Mouse (Mus musculus) erythroid progenitor cell, adult 5-6 weeks (primary cell): ENCODE data around the gene Mybpc3. TPM values are rescaled to one million over a fixed set of nuclear protein-coding genes. Genes with fewer than 3 reads are reported as not detected.
"Not testable (repeated sequence)": the region's sequence is repeated elsewhere in the genome, so short reads cannot be mapped to it uniquely, and the experiment has no call there.

Experiments used
- ATAC-seq: replicated peaks from 2 replicates; pipeline ENCODE4 v1.8.0; 2016; ENCODE audit warnings: moderate number of reproducible peaks, mild to moderate bottlenecking, moderate TSS enrichment, inconsistent platforms; ENCODE audit not compliant: poor library complexity, low FRiP score, severe bottlenecking
- total RNA-seq, 2 experiments: library from RNA; stranded (forward) in 1 of 2; stranded (reverse) in 1 of 2; fragments of 150-400 nt in 1 of 2; fragments of 186-747, 209-891 nt in 1 of 2; gene quantifications; 2 replicates each; pipeline versions ENCODE4 v1.2.3 to v1.2.4; 2015 to 2017; ENCODE audit warnings: low replicate concordance in 2 of 2

Mybpc3 gene
- total RNA-seq, 2 experiments from 2014 or later: not detected

GRCm38 (mm10) chr2:91086392-91087237, 31.3 kb upstream of the Mybpc3 start:
- no peak for ATAC-seq

GRCm38 (mm10) chr2:91087453-91087852, 30.5 kb upstream of the Mybpc3 start:
- ATAC-seq: no peak

- ATAC-seq: no peak
Measured at GRCm38 (mm10) chr2:91088987-91089386, 29.0 kb upstream of the Mybpc3 start.

DNA sequence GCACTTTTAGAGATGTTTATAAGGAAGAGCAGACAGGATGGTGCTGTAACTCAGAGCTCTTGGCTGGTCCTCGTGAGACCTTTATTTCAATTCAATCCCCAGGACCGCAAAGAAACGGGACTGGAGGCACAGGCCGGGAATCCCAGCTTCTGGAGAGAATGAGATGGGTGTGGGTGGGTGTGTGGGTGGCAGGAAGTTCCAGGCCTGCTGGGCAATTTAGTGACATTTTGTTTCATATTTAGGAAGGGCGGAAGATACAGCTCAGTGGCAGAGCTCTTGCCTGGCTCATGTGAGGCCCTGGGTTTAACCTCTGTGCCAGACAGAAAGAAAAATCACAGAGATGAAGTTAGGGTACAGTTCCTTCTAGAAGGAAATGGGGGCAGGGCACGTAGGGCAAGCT, 27.7 kb upstream of the Mybpc3 start:
- no peak for ATAC-seq

- ATAC-seq: no peak
Measured at GRCm38 (mm10) chr2:91090827-91091226, 27.1 kb upstream of the Mybpc3 start.

- no peak for ATAC-seq
Measured at GRCm38 (mm10) chr2:91096524-91096923, 21.4 kb upstream of the Mybpc3 start.

DNA sequence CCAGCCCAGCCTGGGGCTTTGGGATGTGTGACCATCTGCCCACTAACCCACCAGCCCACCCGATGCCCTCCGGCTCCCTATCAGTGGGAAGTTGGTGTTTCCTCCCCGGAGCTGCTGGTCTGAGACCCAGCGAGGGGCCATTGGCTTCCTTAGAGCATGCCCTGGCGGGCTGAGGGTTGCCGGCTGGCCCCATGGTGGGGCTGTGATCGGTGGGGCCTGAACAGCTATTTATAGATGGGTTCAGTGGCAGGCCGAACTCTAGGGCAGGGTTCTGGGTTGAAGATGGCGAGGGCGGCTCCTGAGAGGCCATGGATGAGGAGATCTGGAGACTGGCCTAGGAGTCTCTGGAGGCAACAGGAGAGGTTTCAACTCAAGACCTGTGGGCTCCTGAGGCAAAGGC, 20.9 kb upstream of the Mybpc3 start:
- ATAC-seq: no peak

- no peak for ATAC-seq
Measured at GRCm38 (mm10) chr2:91098156-91098555, 19.8 kb upstream of the Mybpc3 start.

GRCm38 (mm10) chr2:91101124-91101740, 16.7 kb upstream of the Mybpc3 start:
- peak; percentile 77 for ATAC-seq

DNA sequence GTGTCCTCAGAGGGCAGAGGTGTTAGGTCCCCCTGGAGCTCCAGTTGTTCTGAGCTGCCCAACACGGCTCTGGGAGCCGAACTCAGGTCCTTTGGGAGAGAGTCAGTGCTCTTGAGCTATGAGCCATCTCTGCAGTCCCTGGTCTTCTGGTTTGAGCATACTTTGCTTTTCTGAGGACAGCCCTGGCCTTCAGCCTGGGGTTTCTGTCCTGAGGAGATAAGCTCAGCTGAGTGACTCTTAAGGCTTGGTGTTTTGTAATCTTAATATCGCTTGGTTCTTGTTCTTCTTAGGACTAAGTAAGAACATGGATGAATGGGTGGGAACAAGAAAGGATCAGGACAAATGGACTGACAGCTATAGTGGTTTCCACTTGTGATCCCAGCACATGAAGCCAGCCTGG, 9.8 kb upstream of the Mybpc3 start:
- no peak for ATAC-seq

GRCm38 (mm10) chr2:91109241-91109640, 8.7 kb upstream of the Mybpc3 start:
- ATAC-seq: no peak

DNA sequence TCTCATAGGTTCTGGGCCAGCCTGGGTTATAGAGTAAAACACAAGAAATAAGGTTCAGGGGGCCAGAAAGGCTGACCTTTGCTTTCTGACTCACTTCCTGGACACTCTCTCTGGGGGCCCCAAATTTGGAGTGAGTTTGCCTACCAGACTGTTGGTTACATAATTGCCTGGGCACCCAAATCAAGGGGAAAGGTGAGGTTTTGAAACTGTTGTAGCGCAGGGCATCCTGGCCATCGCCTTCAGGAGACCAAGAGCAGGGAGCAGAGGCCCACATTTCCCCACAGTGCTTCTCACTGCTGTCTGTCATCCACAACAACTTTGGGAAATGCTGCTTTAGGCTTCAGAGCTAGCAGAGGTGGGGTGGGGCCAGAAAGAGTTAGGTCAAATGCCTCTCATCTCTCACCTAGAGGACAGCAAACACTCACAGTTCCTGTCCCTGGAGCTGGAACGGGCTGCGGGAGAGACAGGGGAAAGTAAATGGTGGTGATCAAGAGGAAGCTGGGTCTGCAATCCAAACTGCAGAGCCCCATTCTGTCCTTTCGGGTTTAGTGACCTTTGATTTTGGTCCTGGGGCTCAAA, 8.0 kb upstream of the Mybpc3 start:
- no peak for ATAC-seq

DNA sequence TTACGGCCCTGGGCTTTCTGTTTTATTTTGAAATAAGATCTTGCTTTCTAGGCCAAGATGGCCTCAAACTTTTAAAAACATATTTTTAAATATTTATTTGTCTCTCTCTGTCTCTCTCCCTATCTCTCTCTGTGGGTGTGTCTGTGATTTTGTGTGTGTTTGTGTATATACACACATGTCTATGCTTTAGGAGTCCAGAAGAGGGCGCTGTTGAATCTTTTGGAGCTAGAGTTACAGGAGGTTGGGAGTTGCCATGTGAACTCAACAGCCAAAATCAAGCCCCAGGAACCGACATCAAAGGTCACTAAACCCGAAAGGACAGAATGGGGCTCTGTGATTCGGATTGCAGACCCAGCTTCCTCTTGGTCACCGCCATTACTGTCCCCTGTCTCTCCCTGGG, 7.5 kb upstream of the Mybpc3 start:
- no peak for ATAC-seq

GRCm38 (mm10) chr2:91111832-91112231, 6.1 kb upstream of the Mybpc3 start:
- ATAC-seq: not testable (repeated sequence)

DNA sequence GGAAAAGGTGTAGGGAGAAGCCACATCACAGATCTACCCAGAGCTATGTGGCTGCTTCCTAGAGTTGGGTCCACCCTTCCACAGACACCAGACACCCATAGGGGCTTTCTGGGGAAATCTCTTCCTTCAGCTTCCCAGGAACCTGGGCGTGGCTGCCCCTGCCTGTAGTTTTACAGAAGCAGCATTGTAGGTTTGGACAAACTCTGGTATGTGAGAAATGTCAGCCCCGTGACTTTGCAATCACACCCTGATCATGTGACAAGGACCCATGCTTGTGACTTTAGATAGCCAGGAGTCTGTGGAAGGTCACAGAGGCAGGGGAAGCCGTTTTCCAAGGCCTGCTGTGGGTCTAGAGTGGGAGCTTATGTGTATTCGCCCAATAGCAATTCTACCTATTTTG, 5.5 kb upstream of the Mybpc3 start:
- ATAC-seq: no peak

GRCm38 (mm10) chr2:91113334-91113733, 4.6 kb upstream of the Mybpc3 start:
- ATAC-seq: no peak

DNA sequence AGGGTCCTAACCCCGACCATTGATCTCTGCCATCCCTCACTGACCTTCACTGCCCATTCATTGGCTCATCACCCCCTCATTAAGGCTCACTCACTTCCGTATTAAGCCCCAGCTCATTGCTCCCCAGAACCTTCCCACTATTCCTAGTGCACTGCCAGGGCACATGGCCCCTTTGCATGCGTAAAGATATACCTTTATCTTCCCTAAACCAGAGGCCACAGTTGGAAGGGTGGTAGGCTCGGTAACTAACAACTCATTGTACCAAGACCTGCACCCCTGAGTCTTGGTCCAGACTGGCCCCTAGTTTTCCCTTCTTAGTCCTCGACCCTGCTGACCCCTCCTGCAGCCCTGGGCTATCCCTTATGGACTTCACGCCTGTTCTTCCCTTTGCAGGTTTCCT, 4.1 kb upstream of the Mybpc3 start:
- ATAC-seq: no peak

- no peak for ATAC-seq
Measured at GRCm38 (mm10) chr2:91114781-91115577, 3.0 kb upstream of the Mybpc3 start.

DNA sequence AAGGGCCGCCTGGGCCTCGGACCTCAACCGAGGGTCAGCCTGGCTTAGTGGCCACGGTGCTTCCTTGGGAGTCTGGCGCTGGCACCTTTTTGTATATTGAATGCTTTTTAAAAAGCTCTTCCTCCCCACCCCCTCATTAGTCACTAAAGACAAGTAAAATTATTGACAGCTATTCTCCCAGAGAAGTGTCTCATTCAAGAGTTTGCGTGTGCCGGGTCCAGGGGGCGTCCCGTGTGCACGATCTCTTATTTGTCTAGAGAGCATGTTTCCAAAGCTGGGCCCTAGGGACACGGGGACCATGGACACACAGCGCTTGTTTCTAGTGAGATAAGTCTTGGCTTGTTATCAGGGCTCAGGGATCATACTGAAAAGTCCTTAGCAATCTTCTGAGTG, 2.4 kb upstream of the Mybpc3 start:
- no peak for ATAC-seq

GRCm38 (mm10) chr2:91116842-91117241, 1.1 kb upstream of the Mybpc3 start:
- ATAC-seq: no peak
